Mouse (Mus musculus): Measurements from ENCODE around the gene Ubtd2. TPM values are rescaled to one million over a fixed set of nuclear protein-coding genes. Genes with fewer than 3 reads are reported as not detected.

The Ubtd2 gene
- total RNA-seq (2021), result 10 to 100 TPM; 52.9 to 65.0 TPM

DNA sequence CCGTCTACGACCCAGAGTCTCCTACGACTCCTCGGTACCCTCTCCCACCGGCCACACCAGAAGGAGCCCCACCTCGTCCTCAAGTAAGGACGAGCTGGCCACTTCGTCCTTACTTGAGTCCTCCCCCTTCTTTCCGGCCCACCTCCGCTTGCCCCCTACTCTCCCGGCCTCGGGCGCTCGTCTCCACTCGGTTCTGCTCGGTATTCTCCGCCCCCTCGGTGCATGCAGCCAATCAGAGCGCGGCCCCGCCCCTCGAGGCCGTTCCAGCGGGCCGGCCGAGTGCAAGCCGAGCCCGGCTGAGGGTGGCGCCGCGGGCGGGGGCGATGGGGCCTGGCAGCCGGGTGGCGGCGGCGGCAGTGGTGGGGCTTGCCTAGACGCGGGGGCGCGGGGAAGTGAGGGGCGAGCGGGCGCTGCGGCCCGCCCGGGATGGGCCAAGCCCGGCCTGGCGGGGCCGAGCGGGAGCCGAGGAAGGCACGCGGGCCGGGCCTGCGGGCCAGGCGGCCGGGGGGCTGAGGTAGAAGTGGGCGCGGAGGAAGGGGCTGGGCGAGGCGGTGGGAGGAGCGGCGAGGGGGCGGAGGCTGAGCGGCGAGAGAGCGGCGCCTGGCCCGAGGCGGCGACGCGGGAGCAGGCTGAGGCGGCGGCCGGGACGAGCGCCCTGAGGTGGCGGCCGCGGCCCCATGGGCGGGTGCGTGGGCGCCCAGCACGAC is at the start of gene Ubtd2:
Gene Ubtd2, plus strand, starts transcription at position 571 of the 707 bp plus-strand sequence.
- intact Hi-C loops (cut with DNase I), result loop anchor here (2.0 to 5.0 kb wide), 4 partner anchors 44 to 112 kb away; partner anchors contain the start of genes Efcab9 and Stk10
- DNase-seq (ENCODE audit: low spot score in 2 of 2), result peak; percentile 97 to 98

DNA sequence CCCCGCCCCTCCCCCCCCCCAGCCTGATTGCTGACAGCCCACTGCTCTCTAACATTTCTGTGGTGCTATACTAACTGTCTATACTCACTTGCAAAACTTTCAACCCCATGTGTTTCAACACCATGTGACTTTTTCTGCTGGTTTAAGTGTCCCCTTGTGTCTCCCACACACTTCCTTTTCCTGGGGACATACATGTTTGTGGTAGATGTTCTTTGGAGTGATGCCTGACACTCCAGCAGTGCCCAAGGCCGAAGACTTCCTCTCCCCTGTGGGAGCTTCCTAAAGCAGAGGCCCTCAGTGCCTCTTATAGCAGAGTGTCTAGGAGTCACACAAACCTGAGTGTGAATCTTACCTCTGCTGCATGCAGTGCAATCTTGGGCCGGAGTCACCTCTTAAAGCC is 47.3 kb upstream of the Ubtd2 start:
- no peak for DNase-seq (ENCODE audit: low spot score in 2 of 2)
- intact Hi-C loops (cut with DNase I), result no loop called here

DNA sequence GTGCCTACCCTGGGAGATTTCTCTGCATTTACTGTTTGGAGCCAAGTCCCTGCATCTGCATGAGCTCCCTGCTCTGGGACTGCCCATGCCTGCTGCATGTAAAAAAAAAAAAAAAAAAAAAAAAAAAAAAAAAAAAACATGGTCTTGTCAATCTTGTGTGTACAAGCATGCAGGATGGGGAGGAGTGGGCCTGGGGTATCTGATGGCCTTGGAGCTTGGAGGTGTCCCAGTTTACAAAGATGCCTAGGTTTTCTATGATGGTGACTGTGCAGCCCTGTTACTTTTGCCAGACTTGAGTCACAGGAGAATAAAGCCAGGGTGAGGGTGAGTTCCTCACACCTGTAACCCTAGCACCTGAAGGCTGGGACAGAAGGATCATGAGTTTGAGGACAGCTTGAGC is 46.1 kb upstream of the Ubtd2 start:
- no peak for DNase-seq (ENCODE audit: low spot score in 2 of 2)
- intact Hi-C loops (cut with DNase I), result no loop called here

DNA sequence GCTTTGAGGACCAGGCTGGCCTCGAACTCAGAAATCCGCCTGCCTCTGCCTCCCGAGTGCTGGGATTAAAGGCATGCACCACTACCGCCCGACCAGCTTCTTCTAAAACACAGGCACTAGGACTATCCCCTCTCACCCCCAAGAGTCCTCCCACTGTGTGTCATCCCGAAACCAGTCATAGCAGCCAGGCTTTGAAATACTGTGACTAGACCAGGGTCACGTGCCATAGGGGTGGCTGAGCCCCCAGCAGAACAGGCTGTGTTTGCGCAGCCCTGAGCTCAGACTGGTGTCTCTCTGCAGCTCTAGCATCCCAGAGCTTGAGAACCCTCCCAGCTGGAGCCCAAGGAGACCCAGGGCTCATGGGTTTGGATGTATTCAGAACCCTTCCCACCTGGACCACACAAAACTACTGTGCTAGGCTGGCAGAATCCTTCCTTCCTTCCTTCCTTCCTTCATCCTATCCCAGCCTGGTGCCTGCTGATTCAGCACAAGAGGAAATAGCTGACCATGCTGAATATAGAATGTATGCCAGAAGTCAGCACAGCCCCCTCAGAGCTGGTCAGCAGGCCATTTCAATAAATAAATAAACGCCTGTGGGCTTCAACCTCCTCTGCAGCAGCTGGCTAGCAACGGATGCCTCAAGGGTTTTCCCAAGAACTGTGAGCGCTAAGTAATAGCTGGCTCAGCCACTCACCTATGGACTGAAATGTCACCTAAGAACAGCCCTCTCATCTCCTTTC is 45.2 kb upstream of the Ubtd2 start:
- DNase-seq (ENCODE audit: low spot score in 2 of 2), result no peak
- intact Hi-C loops (cut with DNase I), result no loop called here

DNA sequence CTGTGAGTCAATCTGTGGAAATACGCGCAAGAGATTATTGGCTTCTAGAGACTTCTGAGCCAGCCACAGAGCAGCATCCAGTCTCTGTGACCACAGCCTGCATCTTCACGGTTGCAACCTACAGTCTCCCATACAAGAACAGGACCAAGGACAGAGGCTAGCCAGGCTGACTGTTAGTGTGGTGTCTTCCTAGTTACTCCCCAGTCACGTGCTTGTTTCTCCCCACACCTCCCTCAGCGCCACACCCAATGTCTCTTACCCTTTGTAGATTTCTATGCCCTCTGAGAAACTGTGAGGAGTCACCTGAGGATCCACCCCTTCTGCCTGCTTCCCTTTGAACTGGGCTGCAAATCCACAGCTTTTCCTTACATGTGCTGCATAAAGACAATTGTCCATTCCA is 35.2 kb upstream of the Ubtd2 start:
- no peak for DNase-seq (ENCODE audit: low spot score in 2 of 2)
- intact Hi-C loops (cut with DNase I), result no loop called here

DNA sequence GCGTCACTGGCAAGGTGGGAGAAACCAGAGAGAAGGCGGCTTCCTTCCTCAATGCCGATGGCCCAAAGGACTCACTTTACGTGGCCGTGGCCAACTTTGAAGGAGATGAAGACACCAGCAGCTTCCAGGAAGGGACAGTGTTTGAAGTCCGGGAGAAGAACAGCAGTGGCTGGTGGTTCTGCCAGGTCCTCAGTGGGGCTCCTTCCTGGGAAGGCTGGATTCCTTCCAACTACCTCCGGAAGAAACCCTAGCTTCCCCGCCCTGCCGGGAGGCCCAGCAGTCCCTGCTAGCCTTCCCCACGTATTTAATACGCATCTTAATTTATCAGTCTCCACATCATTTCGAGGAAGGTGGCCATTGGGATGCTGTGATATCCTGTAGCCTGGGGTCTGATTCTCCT is 31.9 kb upstream of the Ubtd2 start:
- no peak for DNase-seq (ENCODE audit: low spot score in 2 of 2)
- intact Hi-C loops (cut with DNase I), result no loop called here

DNA sequence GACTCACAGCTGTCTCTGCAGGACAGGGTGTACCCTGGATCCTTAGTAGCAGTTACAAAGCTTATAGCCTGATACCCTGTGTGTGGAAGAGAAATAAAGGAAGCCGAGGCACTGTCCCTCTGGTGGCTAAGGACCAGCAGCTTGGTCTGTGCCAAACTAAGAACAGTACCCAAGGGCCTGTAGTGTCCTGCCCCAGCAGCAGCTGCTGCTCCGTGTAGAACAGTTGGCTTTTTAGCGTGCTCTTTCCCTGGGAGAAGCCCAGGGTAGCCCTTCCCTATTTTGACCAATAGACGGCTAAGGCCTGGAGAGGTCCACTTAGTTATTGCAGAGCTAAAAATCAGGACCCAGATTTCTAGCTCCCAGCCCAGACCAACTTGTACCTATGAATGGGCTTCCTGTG is 30.6 kb upstream of the Ubtd2 start:
- DNase-seq (ENCODE audit: low spot score in 2 of 2), result no peak
- intact Hi-C loops (cut with DNase I), result no loop called here

DNA sequence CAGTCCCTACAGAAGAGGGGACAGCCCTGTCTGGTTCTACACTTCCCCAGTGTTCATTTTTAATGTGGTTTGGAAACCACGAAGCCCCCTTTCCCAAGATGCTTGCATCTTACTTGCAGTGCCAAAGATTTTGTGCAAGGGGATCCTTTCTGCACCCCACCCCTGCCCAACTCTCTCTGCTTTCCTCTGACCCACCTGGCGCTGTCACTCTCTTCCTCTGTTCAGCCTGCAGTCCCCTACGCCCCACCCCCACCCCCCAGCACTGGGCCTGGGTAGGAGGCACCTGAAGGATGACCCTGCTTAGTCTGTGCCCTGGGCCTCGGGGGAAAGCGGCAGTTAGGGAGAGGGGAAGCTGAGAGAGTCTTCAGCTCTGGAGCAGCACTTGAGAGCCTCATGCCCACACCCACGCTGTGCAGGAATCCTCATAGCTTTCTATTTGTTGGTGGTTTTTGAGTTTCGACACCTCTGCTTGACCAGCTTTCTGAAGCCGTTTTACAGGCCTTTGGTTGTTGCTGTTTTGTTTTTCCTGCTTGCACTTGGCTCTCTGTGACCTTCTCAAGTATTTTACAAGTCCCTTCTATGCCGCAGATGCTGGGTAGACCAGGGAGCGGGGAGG is 30.0 kb upstream of the Ubtd2 start:
- intact Hi-C loops (cut with DNase I), result no loop called here
- no peak for DNase-seq (ENCODE audit: low spot score in 2 of 2)

DNA sequence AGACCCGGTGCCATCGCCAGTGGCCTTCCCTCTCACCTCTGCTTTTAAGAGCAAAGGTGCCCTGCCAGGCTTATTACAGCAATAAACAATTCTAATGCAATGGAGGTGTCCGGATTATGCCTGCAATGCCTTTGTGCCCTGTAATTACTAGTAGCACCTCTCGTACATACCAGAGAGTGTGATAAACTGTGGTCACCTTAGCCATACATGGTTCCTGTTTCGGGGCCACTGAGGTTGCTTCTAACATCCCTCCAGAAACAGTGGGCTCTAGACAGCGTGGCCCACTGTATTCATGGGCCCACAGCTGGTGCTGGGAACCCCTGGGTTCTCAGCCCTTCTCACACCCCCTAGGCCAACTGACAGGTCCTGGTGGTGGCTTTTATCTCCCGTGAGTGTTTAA is 27.6 kb upstream of the Ubtd2 start:
- intact Hi-C loops (cut with DNase I), result no loop called here
- no peak for DNase-seq (ENCODE audit: low spot score in 2 of 2)

DNA sequence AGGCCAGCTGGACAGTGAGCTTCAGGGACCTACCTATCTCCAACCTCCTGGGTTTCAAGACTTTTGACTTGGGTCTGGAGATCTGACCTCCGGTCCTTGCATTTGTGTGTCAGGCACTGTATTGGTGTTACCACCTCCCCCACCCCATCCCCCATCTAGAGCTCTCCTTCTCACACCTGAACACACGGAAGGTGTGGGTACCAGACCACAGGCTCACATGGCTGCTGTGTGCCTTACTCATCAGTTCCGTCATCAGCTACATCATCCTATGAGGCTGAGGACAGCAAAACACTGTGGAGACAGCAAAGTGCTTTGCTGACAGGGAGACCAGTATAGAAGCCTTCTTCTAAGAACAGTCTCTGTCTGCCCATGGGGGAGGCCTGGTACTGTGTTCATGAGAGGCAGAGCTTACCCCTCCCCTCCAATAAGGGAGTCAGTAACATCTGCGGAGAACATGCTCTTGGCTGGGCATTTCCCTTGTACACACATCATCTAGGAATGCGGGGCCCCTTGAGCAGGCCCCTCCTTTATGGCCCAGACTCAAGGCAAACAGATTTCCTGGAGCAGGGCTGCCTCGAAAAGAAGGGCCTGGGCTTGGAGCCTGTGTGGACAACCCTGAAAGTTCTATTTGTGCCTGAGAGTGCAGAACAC is 19.6 kb upstream of the Ubtd2 start:
- intact Hi-C loops (cut with DNase I), result no loop called here
- DNase-seq (ENCODE audit: low spot score in 2 of 2), result no peak

DNA sequence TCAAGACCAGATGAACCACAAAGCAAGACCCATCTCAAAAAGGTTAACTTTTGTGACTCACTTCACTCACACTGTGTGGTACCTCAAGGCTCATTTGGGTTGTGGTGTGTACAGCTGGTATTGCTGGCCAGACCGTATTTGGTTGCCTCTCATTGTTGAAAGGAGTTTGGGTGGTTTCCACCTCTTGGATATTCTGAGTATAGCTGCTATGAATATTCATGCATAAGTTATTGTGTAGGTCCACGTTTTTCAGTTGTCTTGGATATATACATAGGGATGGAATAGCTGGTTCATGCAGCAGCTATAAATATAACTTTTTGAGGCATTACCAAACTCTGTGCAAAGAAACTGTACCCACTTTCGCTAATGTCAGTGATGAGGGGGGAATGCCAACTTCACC is 12.6 kb upstream of the Ubtd2 start:
- peak in 1 of 2 experiments; percentile 69 for DNase-seq (ENCODE audit: low spot score in 2 of 2)

DNA sequence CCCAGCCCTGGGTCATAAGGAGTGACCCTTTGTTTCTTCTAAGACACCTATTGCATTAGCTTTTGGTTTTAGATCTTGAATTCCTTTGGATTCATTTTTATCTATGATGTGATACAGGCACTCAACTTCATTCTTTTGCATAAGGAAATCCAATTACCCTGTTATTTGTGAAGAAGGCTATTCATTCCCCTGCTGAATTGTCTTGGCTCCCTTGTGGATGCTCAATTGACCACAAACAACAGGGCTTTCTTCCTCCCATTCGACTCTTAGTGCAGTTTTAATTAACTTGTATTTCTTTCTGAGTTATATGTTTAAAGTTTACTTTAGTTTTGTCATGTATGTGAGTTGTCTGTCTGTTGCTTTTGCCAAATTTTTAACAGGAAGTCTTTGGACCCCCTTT is 10.9 kb upstream of the Ubtd2 start:
- DNase-seq (ENCODE audit: low spot score in 2 of 2), result no peak
- intact Hi-C loops (cut with DNase I), result no loop called here

More for the DNA sequence above, 12.6 kb upstream of the Ubtd2 start:
- intact Hi-C loops (cut with DNase I), result no loop called here

DNA sequence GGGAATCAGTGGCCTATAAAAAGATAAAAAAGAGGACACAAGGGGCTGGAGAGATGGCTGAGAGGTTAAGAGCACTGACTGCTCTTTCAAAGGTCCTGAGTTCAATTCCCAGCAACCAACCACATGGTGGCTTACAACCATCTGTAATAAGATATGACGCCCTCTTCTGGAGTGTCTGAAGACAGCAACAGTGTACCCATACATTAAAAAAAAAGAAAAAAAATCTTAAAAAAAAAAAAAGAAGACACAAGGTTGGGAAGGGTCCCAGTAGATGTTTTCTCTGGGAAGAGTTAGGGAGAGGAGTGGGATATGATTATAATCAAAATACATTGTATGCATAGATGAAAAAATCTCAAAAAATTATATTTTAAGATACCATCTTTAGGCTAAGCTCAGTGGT is 10.0 kb upstream of the Ubtd2 start:
- intact Hi-C loops (cut with DNase I), result no loop called here
- no peak for DNase-seq (ENCODE audit: low spot score in 2 of 2)

DNA sequence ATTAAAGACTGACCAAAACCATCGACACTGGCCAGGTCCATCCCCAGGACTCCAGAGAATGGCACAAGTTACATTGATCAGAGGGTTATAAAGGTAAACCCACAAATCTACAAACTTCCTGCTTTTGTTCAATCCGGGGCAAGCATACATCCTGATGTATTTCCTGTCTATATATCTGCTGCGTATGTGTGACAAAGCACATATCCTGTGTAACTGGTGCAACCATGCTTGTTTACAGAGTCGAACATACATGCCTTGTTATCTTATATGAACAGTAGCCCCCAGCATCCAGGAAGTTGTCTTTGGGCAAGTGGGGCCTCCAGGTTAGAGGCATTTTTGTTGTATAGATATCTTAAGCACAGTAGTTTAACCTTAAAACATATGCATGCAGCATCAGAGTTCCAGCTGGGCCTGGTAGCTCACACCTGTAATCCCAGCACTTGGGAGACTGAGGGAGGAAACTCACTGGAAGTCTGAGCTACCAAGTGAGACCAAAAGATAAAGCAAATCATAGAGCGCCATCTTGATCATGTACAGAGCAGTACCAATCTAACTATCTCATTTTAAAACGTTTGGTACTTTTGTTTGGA is 9.4 kb upstream of the Ubtd2 start:
- DNase-seq (ENCODE audit: low spot score in 2 of 2), result no peak
- intact Hi-C loops (cut with DNase I), result no loop called here

DNA sequence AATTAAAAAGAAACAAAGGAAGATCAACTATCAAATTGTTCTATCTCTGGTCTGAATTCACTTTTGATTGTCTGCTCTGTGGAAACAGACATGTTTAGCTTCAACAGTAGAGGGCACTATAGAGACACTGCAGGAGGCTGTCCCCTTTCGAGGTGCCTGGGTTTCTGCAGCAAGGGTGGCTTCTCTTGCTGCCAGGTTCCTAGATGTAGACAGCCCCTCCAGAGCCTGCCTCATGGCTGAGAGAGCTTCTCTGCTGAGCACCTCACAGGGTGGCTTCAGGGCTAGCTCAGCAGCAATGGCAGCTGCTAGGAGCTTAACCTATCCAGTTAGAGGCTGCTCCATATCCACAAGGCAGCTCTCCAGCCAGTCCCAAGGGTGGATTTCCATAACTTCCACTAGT is 5.0 kb upstream of the Ubtd2 start:
- DNase-seq (ENCODE audit: low spot score in 2 of 2), result peak; percentile 47 to 66
- intact Hi-C loops (cut with DNase I), result loop anchor here (1.0 to 2.0 kb wide), 2 partner anchors 47 to 138 kb away; no protein-coding TSS in a partner anchor

DNA sequence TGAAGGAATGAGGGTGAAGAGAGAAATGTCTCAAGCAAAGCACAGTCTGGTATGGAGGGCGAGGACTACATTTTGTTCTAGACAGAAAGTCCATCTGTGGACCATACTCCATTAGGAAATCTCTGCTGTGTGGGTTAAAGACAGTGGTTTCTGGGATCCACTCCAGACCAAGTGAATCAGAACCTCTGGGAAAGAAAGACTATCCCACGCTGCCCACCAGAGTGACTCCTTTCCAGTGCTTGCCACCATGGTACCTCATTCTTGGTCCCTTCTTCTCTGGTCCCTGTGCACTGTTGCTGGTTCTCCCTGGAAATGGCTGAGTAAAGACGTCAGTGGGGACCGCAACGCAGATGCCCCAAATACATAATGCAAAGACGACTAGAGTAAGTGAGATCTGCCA is 3.9 kb upstream of the Ubtd2 start:
- DNase-seq (ENCODE audit: low spot score in 2 of 2), result peak in 1 of 2 experiments; percentile 71
- intact Hi-C loops (cut with DNase I), result loop anchor here (2.0 kb wide), 1 partner anchor 49 kb away; no protein-coding TSS in a partner anchor

DNA sequence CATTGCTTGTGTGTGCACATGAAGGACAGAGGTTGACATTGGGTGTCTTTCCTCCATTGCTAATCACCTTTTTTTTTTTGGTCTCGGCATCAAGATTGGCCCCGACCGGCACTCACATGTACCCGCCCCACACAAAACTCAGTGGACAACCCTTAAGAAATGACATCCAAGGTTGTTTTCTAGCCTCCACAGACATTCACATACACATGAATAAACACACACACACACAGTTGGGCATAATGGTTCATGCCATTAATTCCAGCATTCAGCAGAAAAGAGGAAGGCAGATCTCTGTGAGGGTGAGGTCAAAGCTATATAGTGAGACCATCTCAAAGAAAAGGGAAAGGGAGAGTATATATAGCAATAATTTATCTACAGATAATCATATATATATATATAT is 2.4 kb upstream of the Ubtd2 start:
- intact Hi-C loops (cut with DNase I), result no loop called here
- no peak for DNase-seq (ENCODE audit: low spot score in 2 of 2)

DNA sequence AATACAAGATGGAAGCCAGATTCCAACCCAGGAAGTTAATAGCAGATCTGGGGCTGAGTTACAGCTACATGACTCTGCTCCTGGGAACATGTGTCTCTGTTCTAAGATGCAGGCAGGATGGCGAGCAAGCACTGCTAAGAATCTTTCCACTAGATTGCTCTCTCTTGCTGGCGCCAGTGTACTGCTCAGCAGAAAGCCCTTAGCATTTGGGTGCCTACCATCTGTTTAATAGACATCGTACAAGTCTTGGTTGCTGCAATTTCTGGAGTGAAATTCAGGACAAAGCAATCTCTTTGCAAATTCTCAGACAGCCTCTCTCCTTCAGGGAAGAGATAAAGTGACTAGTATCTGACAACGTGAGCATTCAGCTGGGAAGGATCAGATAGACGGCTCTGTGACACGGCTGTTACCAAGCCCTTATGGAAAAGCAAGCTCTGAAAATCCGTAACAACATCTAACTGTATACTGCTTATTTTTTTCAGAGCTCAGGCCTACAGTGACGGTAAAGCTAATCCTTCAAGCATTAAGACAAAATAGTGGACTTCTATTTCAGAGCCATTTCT is 1.7 kb upstream of the Ubtd2 start:
- intact Hi-C loops (cut with DNase I), result no loop called here
- peak; percentile 35 to 77 for DNase-seq (ENCODE audit: low spot score in 2 of 2)

DNA sequence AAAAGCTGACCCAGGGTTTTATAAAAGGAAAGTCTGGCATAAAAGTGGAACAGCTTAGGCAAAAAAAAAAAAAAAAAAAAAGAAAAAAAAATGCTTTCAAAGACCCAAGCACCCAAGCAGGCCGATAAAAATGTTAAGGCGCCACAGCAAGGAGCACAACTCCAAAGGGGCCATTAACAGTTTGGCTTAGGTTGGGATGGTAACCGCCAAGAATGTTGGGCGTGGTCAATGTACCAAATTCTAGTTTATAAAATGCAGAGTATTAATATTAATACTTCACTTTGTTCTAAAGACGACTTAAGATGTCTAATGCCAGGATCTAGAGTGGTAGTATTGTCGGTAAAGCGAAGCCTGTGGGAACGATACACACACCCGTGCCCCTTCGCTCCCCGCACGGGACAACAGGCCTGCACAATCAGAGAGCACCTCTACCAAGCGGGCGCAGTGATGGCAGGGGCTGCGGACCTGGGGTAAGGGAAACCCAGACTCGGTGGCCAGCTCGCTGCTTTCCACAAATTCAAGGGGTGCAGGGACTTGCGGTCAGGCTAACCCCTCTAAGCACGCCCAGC is 855 bp upstream of the Ubtd2 start:
- intact Hi-C loops (cut with DNase I), result loop anchor here (2.0 kb wide), 3 partner anchors 44 to 112 kb away; partner anchors contain the start of genes Efcab9 and Stk10
- DNase-seq (ENCODE audit: low spot score in 2 of 2), result peak in 1 of 2 experiments; percentile 10

All from left cerebral cortex, postnatal 25 days (tissue).